Mouse (Mus musculus): ENCODE measurements at regions not wholly inside any gene's neighbourhood (a gene's known extent, or its start where the extent isn't known, plus 50 kb on each side); places are given as distances from the start of the nearest gene placed in this dataset.

DNA sequence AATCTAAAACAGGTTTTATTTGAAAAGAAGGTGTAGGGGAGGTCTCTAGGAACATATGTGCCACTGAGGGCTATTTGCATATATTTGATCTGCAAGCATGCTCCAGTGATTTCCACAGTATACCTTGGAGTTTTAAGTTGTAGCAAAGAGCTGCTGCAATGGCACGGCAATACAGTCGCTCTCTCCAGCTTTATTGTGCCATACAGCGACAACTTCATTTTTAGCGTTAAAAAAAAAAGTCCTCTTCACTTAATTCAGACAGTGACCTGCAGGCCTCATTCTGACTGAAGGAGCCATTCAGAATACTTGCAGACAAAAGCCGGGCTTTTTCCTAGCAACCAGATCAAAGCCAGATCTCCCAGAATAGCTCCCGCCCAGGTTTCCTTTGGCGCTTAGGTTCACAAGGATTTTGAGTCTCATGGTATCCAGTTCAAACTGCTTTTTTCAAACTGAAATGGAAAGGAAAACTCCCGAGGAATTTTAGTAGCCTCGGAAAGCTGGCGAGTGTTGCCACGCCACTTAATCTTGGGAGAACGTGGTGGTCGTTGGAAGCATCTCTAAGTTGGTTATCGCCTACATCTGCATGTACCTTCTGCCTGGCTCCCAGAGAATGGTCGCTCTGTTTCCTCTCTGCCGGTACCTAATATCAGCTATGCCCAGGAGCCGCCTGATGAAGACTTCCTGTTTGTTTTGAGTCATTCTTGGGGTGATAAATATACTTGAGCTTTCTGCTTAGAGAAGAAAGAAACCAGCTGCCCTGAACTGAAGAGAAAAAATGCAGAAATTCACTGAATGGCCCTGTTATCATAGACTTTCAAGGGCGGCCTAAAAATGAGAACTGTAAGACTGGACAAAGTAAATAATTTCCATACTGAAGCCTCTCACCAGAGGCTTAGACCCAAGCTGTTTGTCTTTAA, 67.8 kb upstream of the Zeb2 start:
- no peak for DNase-seq (ENCODE audit: low spot score)

DNA sequence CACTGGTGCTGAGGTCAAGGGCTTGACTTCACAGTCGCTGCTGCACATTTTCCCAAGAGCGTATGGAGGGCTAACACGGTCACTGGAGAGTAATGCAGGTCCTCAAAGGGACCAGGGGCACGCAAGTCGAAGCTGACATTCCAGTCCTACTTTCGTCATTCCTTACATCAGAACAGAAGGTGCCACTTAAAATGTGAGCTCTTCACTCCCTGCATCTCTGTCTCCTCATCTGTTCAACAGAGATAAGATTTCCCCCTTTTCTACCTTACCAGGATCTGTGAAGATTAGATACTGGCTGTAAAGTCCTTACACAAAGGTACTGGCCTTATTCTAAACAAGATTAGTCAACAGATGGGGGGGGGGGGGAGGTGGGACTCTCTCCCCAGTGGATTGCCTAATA, 67.0 kb upstream of the Zeb2 start:
- no peak for DNase-seq (ENCODE audit: low spot score)

DNA sequence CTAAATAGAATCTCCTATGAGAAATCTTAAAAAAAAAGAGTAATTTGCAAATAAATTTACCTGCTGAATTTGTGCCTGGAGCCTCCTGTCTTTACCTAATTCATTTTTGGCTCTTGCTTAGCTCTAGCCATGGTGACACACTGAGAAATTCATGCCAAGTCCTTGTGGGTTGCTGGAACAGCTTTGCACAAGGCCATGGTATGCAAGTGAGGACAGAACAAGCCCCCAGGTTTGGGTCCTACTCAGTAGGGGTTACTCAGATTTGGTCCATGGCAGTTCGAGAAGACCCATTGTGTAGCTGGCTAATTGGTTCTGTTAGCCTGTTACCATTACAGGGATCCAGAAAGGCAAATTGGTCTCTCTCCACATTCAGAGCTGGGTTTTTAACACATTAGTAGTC, 65.7 kb upstream of the Zeb2 start:
- no peak for DNase-seq (ENCODE audit: low spot score)

DNA sequence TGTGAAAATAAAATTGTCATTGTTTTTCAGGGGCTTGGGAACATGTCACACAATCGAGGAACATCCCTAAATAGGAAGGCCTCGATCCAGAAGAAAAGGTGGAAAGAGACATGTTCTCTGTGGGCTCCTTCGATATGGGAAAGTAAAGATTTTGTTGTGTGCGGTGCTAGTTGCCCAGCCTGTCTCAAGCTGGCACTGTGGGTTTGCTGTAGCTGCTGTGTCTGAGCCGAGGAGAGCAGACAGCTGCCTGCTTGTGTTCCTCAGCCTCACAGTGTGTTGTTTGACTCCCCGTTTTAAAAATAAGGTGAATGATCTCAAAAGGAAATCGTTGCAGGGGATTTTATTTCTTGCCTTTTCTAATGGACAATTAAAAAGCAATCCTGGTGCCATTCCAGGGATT, 64.4 kb upstream of the Zeb2 start:
- DNase-seq (ENCODE audit: low spot score) = no peak

DNA sequence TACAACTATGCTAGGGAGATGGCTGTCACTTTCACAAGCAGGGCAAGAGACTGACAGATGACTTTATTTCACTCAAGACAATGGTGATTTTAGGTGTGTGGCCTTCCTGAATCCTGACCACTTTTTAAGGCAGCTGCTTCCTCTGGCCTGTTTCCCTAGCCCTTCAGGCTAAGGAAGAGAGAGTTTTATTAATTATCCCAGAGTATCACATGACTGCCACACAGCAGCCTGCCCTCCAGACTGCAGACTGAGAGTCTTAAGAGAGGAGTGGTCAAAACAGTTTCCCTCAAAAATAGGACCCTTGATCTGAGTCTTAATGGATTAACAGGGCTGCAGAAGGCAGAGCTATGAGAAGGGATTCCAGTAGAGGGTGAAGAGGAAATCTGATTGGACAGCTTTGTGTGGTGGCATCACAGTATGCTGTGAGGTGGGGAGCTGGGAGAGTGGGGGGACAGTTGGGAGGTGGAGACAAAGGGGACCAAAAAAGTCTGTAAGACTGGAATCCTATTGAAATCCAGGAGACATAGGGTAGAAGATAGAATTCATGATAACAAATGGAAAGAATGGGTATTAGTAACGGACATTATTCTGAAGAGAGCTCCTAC, 61.8 kb upstream of the Zeb2 start:
- no peak for DNase-seq (ENCODE audit: low spot score)

DNA sequence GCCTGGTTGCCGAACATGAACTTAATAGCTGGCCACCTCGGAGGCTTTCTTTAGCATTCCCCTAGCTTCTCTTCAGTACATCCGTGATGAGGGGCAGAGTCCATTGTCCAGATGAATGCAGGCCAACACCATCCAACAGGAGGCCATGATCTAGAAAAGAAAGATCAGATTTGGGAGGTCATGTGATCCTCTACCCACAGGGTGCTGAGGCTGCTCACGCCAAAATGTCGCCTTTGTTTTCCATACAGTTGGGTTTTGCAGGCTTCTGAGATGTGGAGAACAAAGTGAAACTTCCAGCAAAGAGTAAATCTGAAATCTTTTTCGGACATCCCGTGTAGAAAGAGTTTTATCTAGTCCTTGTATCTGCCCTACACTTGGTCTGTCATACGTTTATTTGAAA, 55.2 kb upstream of the Zeb2 start:
- DNase-seq (ENCODE audit: low spot score) = no peak

DNA sequence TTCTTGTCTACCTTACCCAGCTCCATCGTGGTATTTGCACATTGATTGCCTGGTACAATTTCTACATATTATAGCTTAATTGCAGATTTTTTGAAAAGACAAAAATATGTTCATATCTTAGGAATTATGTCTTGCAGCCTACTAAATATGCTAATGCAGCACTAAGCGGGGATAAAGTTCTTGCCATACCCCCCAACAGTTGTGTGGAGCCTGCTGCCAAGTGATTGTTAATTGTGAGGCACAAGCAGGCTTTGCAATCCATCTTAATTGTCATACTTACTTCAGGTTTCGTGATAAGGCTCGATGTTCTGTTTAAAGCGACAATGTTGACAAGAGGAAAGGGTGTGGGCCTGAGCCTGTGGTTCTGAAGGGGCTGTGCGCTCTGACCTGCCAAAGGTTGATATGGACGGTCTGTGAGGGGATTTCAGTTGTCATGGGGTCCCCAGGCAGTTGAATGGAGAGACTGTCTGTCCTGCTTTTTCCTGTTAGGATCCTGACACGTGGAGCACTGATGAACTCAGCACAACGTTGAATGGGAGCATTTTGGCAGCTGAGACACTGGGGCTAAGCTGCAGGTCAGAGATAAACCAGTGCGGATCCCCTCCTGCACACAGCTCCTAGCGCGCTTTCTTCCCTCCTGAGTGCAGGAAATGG, 54.5 kb upstream of the Zeb2 start:
- no peak for DNase-seq (ENCODE audit: low spot score)

DNA sequence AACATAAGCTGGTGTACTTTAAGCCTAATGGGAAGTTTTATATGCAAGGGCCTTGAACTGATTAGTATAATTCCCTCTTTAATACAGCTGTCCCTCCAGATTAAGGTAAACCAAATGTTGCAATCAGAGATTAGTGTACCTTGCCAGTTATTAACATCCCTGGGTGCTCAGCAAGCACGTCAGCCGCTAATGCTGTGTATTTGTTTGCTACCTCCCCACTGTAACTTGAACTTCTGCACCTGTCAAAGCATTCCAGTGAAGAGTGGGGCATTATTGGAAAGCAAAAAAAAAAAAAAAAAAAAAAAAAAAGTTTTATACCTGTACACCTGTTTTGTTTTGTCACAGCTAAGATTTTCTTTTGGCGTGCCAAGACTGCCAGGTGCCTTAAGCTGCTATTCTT, 53.1 kb upstream of the Zeb2 start:
- DNase-seq (ENCODE audit: low spot score) = no peak

DNA sequence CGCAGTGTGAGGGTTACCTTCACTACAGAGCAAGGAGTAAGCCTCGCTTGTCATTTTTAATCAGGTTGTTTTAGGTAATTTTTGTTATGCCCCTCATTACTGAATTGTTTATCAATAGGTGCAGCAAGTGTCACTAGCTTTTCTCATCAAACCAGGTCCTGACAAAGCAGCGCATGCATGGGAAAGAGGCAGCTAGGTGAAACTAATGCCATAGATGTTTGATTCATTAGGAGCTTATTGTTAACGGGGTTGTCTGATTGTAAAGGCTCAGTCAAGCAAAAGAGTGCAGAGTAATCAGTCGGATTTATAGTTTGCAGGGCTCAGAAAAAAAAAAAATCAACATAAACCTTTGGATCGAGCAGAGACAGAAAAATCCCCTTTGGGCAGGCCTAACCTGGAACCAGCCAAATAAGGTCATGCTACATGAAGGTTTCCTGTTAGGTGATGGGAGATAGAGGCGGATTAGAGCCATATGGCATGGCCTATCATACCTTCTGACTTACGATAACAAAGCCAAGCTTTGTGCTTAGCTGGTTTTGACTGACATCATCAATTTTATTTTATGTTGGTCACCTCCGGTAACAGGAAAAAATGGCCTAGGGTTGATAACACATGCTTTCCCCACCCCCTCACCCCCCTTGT, 52.4 kb upstream of the Zeb2 start:
- no peak for DNase-seq (ENCODE audit: low spot score)

DNA sequence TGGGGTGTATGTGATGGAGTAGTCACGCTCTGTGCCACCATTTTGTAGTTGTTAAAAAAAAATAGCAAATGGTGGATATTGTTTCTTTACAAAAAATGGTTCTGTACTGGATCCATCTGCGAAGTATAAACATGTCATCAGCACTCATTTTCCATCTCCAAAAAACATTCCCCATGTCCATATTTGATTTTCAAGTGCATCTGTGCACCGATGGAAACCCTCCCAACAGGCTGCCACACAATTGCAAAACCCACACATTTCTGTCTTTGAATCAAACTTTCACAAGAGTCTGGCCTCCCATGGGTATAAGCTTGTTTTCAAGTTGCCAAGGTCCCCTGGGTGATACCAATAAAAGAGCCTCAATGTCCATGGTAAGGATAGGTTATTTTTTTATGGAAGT, 51.4 kb upstream of the Zeb2 start:
- no peak for DNase-seq (ENCODE audit: low spot score)

Data from testis, postnatal 10 days (tissue).